Mouse (Mus musculus) adrenal gland, postnatal 25 days (tissue): ENCODE measurements at regions not wholly inside any gene's neighbourhood (a gene's known extent, or its start where the extent isn't known, plus 50 kb on each side); places are given as distances from the start of the nearest gene placed in this dataset.

Source experiments
- DNase-seq: peaks from one replicate; pipeline ENCODE4 v3.0.0; 2021; ENCODE audit warnings: mixed read lengths

DNA sequence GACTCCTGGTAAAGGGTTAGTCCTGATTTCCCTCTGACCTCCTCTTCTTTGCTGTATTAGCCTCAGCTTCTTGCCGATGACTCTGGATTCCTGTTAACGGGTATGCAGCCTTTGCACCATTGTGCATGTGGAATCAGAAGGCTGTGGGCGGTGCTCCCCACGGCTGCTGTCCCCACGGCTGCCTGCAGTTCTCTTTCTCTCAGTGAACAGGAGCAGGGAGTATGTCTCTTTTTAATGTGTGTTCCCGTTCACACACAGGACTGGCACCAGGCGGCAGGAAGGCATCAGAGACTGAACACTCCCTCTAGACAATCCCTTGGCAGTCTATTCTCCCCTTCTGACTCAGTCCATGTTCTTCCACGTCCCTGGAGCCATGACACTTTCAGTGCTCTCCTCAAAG is 178.9 kb downstream of the Zfp326 start:
- no peak for DNase-seq

DNA sequence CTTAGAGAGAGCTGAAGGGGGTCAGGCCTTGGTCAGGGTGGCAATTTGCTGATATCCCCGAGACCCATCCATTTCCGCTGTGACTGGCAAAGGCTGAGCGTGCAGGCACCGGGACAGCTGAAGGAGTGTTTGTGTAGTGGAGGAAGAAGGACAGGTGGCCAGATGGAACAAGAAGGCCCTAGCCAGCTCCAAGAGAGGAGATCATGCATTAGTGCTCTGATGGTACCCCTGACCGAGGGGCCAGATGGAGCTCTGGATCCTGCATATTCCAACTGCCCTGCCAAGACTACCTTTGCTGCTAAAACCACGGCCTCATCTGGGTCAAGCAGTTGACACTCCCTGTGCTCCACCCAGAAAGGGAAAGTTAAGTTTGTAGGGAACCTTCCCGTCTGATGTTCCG is 174.7 kb downstream of the Zfp326 start:
- DNase-seq = no peak

DNA sequence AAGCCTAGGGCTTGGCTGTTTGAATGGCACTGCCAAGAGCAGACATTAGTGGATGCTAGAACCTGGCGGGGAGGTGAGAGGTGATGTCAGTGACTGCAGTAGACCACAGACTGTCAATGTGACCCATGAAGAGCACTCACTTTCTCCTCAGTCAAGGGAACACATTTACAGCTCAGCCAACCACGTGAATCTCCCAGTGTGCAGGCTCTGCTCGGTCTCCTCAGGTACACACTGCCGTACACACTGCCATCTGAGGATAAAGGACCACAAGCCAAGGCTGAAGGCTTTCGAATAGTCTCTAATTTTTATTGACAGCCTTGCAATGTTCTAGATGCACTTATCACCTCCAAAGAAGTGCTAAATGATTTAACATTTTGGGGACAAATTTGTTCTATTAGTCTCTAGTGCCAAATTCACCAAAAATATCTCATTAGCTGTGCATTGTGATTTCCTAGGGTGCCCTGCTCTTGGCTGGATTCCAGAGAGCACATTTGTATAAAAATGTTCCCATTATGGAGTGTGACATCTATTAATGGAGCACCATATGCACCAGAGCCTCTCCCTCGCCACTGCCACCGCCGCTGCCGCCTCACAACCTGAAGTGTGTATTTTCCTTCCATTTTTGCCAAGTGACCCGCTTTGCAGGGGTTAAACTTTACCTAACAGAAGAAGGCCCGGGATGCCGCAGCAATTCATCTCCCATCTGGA is 168.7 kb downstream of the Zfp326 start:
- DNase-seq = no peak

DNA sequence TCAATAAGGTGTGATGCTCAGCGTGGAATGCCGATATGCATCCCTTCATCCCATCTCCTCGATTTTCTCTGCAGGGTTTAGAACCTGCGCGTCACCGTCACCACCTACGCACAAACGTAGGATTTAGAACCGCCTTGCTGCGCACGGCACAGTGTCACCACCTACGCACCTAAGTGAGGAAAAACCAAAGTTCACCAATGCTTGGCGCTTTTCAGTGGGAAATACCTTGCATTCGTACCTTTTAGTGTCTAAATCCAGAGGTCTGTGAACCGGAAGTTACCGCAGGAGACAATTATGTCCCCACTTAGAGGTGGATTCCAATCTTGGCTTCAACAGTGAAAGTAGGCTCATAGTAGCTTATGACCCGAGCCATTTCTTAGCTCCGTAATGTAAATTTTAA is 162.0 kb downstream of the Zfp326 start:
- no peak for DNase-seq

DNA sequence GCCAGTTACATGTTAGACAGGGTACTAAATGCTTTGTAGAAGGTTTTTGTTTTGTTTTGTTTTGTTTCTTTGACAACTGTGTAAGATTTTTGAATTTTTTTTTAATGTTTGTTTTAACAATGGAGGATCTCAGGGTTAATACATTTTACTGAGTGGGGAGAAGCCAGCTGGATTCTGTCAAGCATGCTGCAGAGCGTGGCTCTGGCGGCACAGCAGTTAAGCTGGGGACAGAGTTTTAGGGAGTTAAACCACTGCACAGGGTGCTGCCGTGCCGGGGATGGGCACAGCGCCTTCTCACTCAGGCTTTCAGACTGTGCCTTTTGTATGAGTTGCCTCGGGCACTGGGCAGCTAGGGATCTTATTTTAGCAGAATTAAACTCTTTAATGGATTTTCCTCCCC is 159.8 kb downstream of the Zfp326 start:
- DNase-seq = no peak

GRCm38 (mm10) chr5:106032956-106033355 is 156.6 kb downstream of the Zfp326 start:
- DNase-seq = no peak

- no peak for DNase-seq
Measured at GRCm38 (mm10) chr5:106026861-106027260, 150.5 kb downstream of the Zfp326 start.

GRCm38 (mm10) chr5:106004292-106004917 is 128.0 kb downstream of the Zfp326 start:
- DNase-seq = no peak

DNA sequence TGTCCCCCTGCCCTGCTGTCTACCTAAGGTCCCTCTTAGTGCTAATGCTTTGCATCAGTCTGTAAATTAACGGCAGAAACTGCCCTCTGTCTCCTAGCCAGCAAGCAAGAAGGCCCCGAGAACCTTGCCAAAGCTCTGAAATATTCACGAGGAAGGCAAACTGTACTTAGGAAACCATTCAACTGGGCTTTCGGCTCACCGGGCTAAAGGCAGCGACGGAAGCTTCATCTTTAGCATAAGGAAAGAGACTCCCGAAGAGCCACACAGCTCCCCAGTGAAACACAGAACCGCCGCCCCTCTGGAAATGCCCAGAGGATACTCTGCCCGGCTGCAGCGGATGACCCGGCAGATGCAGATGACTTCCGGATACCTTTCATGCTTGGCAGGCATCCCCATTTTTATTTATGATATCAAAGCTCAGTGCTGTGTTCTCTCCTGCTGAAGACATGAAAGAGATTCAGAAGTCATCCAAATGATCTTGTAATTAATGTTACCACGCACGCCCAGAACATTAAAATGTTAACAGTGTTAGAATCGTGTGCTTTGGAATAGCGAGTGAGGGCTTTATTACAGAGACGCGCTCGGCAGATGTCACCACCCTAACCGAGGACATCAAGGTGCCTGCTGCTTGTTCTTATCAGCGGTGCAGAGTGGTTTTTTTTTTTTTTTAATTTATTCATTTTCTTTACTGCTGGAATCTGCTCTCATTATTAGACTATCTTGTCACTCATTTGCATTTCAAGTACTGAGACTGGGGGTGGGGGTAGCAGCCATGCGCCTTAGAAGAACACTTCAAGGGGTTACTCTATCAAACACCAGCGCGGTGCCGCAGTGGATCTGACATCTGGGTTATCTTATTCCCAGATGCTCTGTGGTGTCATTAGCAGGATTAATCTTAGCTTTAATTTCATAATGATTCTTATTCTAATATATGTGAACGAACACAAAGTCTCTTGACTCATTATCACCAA is 127.2 kb downstream of the Zfp326 start:
- no peak for DNase-seq

- no peak for DNase-seq
Measured at GRCm38 (mm10) chr5:106002330-106002729, 126.0 kb downstream of the Zfp326 start.

- no peak for DNase-seq
Measured at GRCm38 (mm10) chr5:105994218-105994617, 117.9 kb downstream of the Zfp326 start.

DNA sequence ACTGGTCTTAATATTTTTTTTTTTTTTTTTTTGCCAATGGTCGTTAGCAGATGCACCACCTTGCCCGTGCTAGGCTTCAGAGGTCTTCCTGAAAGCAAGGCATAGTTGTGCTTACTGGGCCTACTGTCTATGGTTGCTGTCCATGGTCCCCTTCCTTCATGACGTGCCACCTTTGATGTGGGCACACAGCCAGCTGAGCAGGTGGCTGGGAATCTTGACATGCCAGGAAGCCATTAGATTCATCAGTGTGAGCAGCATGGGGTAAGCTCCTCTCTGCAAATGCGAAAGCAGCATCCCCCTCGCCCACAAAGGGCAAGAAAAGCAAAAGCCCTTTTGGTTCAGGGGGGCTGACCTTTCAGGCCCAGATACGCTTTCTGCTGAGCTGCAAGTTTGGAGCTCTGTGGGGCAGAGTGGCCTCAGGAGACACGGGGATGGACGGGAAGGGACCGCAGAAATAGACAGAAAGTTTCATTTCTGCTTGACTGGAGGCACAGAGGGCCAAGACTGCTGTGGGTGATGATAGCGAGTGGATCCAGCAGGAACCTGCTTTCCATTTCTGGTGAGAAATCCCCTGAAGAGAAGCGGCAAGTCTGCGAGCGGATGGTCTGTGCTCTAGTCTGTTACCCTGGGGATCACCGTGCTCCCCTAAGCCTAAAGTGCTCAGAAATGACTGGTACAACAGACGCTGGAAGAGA is 116.8 kb downstream of the Zfp326 start:
- peak; percentile 7 for DNase-seq

DNA sequence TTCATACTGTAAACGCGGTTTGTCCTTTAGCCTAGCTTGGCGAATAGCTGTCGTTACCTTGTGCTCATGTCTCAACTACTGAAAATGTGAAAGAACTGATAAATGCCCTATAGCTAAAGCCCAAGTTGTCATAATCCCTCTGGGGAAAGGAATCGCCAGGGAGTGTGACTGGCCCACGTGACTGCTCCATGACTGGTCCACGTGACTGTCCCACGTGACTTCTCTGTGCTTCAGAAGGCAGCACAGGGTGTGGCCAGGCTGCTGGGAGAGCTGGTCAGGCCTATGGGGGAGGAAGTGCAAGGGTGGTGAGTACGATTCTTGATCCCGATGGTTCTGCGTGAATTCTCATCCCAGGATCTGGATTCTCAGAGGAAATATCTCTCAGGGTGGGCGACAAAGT is 114.4 kb downstream of the Zfp326 start:
- no peak for DNase-seq

DNA sequence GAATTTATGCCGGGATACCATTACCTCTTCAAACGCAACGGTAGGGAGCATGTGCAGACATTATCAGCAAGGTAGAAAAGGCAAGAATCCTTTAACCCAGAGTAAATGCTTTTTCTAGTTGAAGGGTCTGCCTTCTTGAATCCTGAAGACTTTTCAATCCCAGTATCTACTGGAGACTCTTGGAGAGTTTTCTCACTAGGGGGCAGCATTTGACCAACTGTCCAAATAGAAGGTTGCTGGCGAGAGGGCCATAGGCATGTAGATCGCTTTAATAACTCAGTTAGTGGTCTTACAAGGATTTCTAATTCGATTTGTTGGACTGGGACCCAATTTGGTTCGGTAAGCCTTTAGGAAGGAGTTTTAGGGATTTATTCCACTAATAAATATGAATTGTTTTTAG is 110.0 kb downstream of the Zfp326 start:
- no peak for DNase-seq

GRCm38 (mm10) chr5:105983131-105983530 is 106.8 kb downstream of the Zfp326 start:
- DNase-seq = no peak

DNA sequence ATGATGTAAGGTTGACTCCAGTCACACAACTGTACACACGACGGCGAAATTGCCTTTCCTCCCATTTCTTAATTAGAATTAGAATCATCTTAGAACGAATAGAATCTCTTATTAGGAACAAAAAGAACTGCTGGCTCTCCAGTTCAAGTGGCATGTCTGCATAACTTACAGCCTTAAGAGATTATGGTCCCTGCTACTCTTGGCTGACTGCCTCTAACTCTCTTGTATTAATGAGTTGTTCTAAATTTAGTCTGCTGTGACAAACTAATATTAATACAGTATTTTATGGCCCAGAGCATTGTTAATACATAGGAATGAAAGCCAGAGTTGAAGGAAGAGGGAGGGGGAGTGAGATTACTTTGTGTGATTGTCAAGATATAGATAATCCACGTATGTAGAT is 100.4 kb downstream of the Zfp326 start:
- DNase-seq = no peak

GRCm38 (mm10) chr5:105976076-105976475 is 99.7 kb downstream of the Zfp326 start:
- no peak for DNase-seq

- DNase-seq = no peak
Measured at GRCm38 (mm10) chr5:105975275-105976011, 99.1 kb downstream of the Zfp326 start.

DNA sequence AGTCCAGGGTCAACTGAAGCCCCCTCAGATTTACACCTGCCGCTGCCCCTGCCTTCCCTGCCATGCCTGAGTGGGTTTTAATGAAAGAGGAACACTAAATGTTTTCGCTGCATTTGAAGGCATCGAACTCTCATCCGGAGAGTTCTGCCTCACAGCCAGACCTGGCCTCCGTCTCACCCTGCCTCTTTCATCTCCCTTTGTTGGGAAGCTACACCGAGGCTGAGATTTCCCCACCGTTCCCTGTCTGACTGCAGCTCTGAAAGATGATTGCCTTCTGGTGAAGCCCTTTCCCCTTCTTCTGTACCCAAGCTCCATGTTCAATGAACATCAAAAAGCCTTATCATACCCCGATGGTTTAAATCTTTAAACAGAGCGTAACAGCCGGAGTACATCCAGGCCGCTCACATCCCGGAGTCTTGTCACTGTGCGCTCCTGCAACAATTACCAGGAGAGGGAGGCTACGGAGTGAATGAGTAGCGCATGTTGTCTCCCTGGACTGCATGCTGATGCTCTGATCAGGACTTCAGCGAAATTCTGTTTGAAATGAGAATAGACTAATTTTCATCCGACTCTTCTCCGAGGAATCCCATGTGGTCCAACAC is 98.3 kb downstream of the Zfp326 start:
- DNase-seq = no peak
